19 mouse cellular contexts compared by ENCODE assay signal in the genomic region with DNA sequence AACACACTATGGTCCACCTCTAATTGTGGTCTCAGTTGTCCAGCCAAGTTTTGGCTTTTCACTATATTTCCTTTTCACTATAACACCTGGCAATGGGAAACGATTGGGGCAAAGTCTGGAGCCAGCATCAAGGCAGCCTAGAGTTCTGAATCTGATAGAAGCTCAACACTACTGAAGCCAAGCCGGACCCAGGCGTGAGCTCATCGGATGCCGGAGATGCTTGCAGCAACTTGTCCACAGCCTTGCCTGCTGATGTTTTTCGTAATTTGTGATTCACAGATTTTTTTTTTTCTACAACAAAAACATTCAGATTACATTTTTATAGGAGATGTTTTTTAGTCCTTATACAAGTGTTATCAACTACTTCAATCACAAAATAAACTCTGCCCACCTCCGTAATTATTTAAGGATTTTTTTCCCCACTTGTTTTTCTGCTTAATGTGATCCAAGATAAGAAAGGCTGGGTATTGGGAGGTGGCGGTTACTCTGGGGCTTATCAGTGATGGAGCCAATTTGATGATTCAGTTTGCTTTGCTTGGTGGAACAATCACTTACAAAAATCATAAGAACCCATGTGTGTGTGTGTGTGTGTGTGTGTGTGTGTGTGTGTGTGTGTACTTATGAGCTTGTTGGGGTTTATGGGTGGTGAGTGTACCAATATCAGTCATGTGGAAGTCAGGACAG.
"Had no signal": no experiment of that assay in that cellular context is flagged by ENCODE, and none has a peak within 500 bp of the region (broad histone marks: within the 10 kb centered on the region; RNA-seq: fewer than 3 reads in every experiment).

No protein-coding gene starts in this region.

- H3K4me1 ChIP-seq: liver, embryonic 12.5 days; midbrain, embryonic 10.5 days; neural tube, embryonic 13.5 days; stomach, embryonic 15.5 days had no signal

- H3K4me2 ChIP-seq: liver, embryonic 12.5 days; lung, embryonic 14.5 days; neural tube, embryonic 13.5 days; neural tube, embryonic 15.5 days; stomach, embryonic 15.5 days had no signal

- H3K27me3 ChIP-seq: neural tube, embryonic 13.5 days; neural tube, embryonic 15.5 days; stomach, embryonic 15.5 days had no signal

- H3K9ac ChIP-seq: liver, embryonic 12.5 days; liver, embryonic 14.5 days; lung, embryonic 14.5 days; neural tube, embryonic 13.5 days; neural tube, embryonic 15.5 days; stomach, embryonic 15.5 days had no signal

- H3K27ac ChIP-seq: liver, embryonic 12.5 days; liver, embryonic 14.5 days; midbrain, embryonic 10.5 days; neural tube, embryonic 13.5 days; neural tube, embryonic 15.5 days; stomach, embryonic 15.5 days; stomach, postnatal 0 days had no signal

- H3K36me3 ChIP-seq: liver, embryonic 12.5 days; midbrain, embryonic 10.5 days; neural tube, embryonic 13.5 days; neural tube, embryonic 15.5 days; stomach, embryonic 15.5 days had no signal

- DNase-seq: lung, adult 18-20 months; lung, embryonic 14.5 days; lung, postnatal 10 days; lung, postnatal 4 days; midbrain, embryonic 14.5 days; retina, postnatal 1 day; right cerebral cortex, adult 18-20 months; thymus, adult 2 months; thymus, postnatal 25 days; thymus, postnatal 4 days had no signal

- ATAC-seq: liver, embryonic 12.5 days; midbrain, embryonic 16.5 days had no signal

- H3K9me3 ChIP-seq: liver, embryonic 12.5 days; midbrain, embryonic 10.5 days; neural tube, embryonic 13.5 days; neural tube, embryonic 15.5 days; stomach, embryonic 15.5 days had no signal

- H3K4me3 ChIP-seq: liver, embryonic 12.5 days; midbrain, embryonic 10.5 days; myocyte; neural tube, embryonic 13.5 days; neural tube, embryonic 15.5 days; stomach, embryonic 15.5 days had no signal
